Mouse (Mus musculus): ENCODE data around the gene Oxct2a. TPM values are rescaled to one million over a fixed set of nuclear protein-coding genes. Genes with fewer than 3 reads are reported as not detected.
"Not testable (repeated sequence)": the region's sequence is repeated elsewhere in the genome, so short reads cannot be mapped to it uniquely, and the experiment has no call there.

The Oxct2a gene
- total RNA-seq (2022), result not detected

- no peak for DNase-seq (ENCODE audit: low spot score)
These were observed at the start of gene Oxct2a for GRCm38 (mm10) chr4:123323534-123323933. Gene Oxct2a, minus strand, starts transcription at chr4:123323634.

DNA sequence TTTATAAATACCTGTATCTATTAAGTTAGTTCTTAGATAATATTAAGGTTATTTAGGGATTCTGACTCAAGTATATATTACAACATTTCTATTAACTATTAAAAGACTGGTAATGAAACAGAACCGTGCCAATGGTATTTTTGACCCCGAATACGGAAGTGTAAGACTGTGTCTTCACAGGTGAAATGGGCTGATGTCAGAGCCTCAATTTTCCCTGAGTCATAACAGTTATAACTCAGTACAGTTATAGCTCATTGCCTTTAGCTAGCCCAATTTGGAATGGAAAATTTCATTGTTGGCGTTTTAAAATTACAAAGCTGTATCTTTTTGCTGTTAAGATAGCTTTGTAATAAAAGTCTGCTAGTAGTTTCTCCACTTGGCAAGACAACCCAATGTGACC, 40.1 kb upstream of the Oxct2a start:
- DNase-seq (ENCODE audit: low spot score), result no peak

DNA sequence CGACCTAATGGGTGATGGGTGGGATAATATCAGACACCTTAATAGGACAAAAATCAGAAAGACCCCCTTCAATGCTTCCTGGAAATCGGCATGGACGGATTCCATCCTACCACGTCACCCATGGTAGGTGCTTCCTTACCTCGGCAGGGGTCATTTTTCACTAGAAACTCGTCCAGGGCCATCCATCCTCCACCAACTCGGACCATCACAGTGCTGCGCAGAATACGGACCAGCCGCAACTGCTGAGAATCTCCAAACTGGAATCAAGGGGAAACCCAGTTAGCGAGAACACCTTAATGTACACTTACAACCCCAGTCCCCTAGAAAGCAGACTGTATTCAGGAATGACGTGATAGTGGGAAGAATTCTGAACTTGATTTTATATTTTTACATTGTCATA, 37.3 kb upstream of the Oxct2a start:
- no peak for DNase-seq (ENCODE audit: low spot score)

- no peak for DNase-seq (ENCODE audit: low spot score)
These were observed 35.2 kb upstream of the Oxct2a start for GRCm38 (mm10) chr4:123358613-123359012.

DNA sequence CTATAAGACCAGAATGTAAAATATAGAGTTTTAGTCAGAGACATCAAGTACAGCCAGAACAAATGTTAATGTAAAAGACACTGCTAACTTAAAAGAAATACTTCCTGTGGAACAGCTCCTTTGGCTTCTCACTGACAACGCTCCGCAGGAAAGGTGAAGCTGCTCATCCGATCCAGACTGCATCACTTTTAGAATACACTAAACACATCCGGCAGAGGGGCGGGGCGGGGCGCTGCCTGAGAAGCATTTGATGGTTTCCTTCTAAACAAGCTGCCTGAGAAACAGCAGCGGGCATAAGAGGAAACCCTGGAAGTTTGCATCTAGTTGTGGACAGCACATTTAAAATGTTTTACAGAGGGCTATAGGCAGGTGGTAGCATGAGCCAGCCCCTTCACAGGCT, 32.5 kb upstream of the Oxct2a start:
- DNase-seq (ENCODE audit: low spot score), result no peak

GRCm38 (mm10) chr4:123353271-123353877, 29.9 kb upstream of the Oxct2a start:
- no peak for DNase-seq (ENCODE audit: low spot score)

DNA sequence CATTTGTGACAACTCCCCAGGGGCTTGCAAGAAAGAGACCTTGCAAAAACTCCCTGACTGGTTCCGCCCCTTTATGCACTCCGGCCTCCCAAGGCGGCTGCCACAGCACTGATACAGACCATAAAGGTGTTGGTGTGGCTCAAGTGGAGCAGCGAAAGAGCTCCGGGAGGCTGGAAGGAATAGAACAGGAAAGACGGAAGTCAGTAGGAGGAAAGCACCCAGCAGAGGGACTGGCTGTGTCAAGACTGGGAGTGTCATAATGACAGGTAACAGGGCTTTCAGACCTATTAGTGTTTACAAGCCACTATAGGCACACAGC, 20.0 kb upstream of the Oxct2a start:
- no peak for DNase-seq (ENCODE audit: low spot score)

GRCm38 (mm10) chr4:123342642-123343470, 19.4 kb upstream of the Oxct2a start, which contains the start of gene Bmp8a:
Gene Bmp8a, minus strand, starts transcription at chr4:123343252.
- peak; percentile 31 for DNase-seq (ENCODE audit: low spot score)

DNA sequence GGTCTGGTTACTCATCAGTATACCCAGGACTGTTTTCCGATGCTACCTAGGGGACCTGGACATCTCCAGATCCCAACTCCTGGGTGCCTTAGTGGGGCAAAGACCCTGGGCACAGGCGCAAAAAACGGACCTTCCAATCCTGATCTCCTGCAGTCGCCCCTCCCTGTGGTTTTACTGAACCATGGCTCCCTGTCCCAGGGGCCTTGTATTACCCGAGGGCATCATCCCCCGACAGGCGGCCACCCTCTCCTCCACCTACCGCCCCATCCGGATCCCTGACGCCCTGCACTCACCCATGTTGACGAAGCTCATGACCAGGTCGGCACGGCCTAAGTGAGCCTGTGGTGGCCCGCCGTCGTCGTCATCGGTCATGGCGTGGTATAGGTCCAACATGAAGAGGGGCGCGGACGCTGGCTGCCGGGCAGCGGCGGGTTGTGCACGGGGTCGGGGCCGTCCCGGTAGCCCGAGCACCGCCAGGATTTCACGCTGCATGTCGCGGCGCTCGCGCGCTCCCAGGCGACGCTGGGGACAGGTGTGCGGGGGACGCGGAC, 18.7 kb upstream of the Oxct2a start:
- no peak for DNase-seq (ENCODE audit: low spot score)

DNA sequence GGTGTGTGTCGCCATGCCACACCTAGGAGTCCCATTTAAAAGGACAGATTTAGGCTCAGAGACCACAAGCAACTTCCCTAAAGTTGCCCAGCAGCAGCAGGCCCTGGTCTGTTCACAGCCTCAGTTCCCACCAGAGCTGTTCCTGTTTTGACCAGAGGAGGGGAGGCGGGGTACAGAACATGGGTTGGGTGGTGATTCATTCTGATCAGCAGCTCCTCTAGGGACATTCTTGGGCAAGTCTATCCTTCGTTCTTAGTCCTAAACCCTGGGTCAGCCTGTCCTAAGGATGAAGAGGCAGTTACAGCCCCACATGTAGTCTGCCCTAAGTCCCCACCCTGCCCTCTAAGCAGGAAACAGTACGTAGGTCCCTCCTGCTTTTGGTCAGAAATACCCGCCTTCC, 16.8 kb upstream of the Oxct2a start:
- DNase-seq (ENCODE audit: low spot score), result no peak

DNA sequence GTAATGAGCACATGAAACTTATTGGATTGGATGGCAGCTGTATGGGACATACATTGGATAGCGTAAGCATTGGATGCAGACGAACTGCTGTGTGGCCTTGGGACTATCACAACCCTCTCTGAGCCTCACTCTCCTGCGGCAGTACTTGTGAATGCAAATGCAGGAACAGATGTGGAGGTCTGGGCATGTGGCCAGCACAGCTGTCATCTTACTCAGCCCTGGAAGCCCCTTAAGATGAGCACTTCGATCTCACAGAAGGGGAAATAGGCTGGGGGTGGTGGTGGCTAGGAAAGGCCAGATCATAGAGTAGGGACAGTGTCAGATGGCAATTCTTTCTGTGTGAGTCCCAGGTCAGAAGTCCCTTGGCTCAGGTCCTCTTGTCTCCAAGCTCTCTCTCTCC, 14.3 kb upstream of the Oxct2a start:
- no peak for DNase-seq (ENCODE audit: low spot score)

GRCm38 (mm10) chr4:123335796-123336585, 12.6 kb upstream of the Oxct2a start:
- DNase-seq (ENCODE audit: low spot score), result no peak

GRCm38 (mm10) chr4:123335244-123335643, 11.8 kb upstream of the Oxct2a start:
- not testable (repeated sequence) for DNase-seq (ENCODE audit: low spot score)

DNA sequence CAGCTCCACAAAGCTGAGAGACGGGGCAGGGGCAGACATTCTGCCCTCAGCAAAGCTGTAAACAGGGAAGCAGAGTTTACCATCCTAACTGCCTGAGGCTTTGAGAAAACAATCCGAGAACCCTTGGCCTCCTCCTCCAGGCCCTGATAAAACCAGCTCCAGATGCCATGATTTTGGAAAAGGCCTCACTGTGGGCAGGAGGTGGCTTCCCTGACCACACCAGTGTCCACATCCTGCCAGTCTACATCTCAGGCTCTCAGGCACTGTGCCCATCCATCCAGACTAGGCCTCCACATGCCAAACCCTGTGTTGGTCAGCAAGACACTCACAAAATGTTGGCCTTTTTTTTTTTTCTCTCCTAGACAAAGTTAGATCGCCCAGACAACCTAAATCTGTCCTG, 10.7 kb upstream of the Oxct2a start:
- no peak for DNase-seq (ENCODE audit: low spot score)

- DNase-seq (ENCODE audit: low spot score), result no peak
These were observed 9.7 kb upstream of the Oxct2a start for GRCm38 (mm10) chr4:123333151-123333550.

- DNase-seq (ENCODE audit: low spot score), result not testable (repeated sequence)
These were observed 8.5 kb upstream of the Oxct2a start for GRCm38 (mm10) chr4:123331961-123332360.

GRCm38 (mm10) chr4:123331326-123331725, 7.9 kb upstream of the Oxct2a start:
- no peak for DNase-seq (ENCODE audit: low spot score)

- DNase-seq (ENCODE audit: low spot score), result no peak
These were observed 5.5 kb upstream of the Oxct2a start for GRCm38 (mm10) chr4:123328946-123329345.

- no peak for DNase-seq (ENCODE audit: low spot score)
These were observed 4.2 kb upstream of the Oxct2a start for GRCm38 (mm10) chr4:123327630-123328029.

DNA sequence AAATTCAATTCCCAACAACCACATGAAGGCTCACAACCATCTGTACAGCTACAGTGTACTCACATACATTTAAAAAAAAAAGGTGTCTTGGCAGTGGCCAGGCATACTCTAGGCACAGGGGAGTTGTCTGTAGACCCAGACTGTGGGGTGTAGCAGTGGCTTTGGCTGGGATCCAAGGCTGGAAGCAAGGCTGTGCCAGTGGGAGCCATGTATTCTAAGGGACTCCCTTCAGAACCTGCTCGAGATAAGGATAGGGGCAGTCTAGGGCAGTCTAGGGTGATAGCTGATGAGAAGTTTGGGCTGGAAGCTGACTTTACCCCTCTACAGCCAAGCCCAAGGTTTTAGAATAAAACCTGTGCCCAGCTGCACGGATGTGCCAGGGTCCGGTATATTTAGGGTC, 2.7 kb upstream of the Oxct2a start:
- DNase-seq (ENCODE audit: low spot score), result no peak

DNA sequence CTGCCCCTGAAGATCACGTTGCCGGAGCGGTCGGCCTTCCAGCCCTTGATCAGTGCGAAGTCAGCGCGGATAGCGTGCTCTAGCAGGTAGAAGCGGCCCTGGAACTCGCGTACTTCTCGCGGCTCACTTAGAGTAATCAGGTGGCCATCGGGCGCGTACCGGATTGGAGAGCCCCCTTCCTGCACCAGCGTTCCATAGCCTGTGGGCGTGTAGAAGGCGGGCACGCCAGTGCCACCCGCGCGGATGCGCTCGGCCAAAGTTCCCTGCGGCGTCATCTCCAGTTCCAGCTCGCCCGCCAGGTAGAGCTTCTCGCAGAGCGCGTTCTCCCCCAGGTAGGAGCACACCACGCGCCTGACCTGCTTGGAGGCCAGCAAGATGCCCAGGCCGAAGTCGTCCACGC, 524 bp downstream of the Oxct2a start:
- DNase-seq (ENCODE audit: low spot score), result not testable (repeated sequence)

DNA sequence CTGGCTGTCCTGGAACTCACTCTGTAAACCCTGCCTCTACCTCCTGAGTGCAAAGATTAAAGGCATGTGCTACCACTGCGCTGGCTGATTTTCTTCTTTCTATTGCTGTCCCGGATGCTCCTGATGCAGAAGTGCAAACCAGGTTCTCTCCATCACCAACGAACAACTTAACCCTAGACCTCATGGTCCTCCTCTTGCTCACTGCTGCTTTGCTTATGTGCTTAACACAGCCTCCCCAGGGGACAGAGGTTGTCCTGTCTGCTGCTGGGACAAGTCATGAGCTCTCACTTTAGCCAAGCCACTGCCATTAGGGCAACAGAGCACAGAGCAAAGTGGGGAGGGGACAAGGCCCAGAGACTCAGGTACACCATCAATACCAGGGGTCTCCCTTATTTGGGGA, 8.9 kb downstream of the Oxct2a start:
- no peak for DNase-seq (ENCODE audit: low spot score)
